Mouse (Mus musculus) liver, postnatal 0 days (tissue): ENCODE data around the gene Muc2.

ENCODE experiments used
- CTCF ChIP-seq: sonication (generic); IDR thresholded peaks from 2 replicates; pipeline ENCODE4 v1.5.1; 2016; ENCODE audit warnings: antibody characterized with exemption, low read depth
- EP300 ChIP-seq: IDR thresholded peaks from 2 replicates; pipeline ENCODE4 v1.6.1; 2016; ENCODE audit warnings: antibody characterized with exemption, low read depth, mild to moderate bottlenecking

GRCm38 (mm10) chr7:141652191-141652590 is 37.9 kb upstream of the Muc2 start:
- TF ChIP-seq CTCF (no peak), EP300 (no peak)
